Mouse (Mus musculus) forebrain, embryonic 11.5 days (tissue): ENCODE results near the gene Phactr1. TPM values are rescaled to one million over a fixed set of nuclear protein-coding genes. Genes with fewer than 3 reads are reported as not detected.

Source experiments
- ATAC-seq: fragments of 200-750 bp; cut with Nextera tagmentation; replicated peaks from 2 replicates; pipeline ENCODE4 v1.8.0; 2017; ENCODE audit warnings: moderate TSS enrichment; ENCODE audit not compliant: low FRiP score
- DNase-seq: peaks from one replicate; pipeline ENCODE4 v3.0.0-alpha.2; 2017; ENCODE audit warnings: low spot score
- H3K27ac ChIP-seq: fragments of 300-500 bp; sonication (generic); 2 replicates; pipeline ENCODE4 v1.5.1; 2014; ENCODE audit warnings: low read depth, low read length
- H3K27me3 ChIP-seq: fragments of 300-500 bp; sonication (generic); 2 replicates; pipeline ENCODE4 v1.6.1; 2014; ENCODE audit warnings: mild to moderate bottlenecking, low read length, mixed read lengths; ENCODE audit not compliant: control insufficient read depth, insufficient read depth
- H3K36me3 ChIP-seq: fragments of 300-500 bp; sonication (generic); 2 replicates; pipeline ENCODE4 v1.6.1; 2014; ENCODE audit warnings: mild to moderate bottlenecking, low read length, moderate library complexity, mixed read lengths; ENCODE audit not compliant: control insufficient read depth, insufficient read depth
- H3K4me1 ChIP-seq: fragments of 300-500 bp; sonication (generic); replicated peaks from 2 replicates; pipeline ENCODE4 v1.6.1; 2014; ENCODE audit warnings: low read length, mixed read lengths; ENCODE audit not compliant: control insufficient read depth, insufficient read depth
- H3K4me2 ChIP-seq: fragments of 300-500 bp; sonication (generic); 2 replicates; pipeline ENCODE4 v1.6.1; 2014; ENCODE audit warnings: low read depth, mild to moderate bottlenecking, low read length, moderate library complexity, mixed read lengths; ENCODE audit not compliant: severe bottlenecking
- H3K4me3 ChIP-seq: fragments of 300-500 bp; sonication (generic); 2 replicates; pipeline ENCODE4 v1.5.1; 2014; ENCODE audit warnings: low read depth, low read length
- H3K9ac ChIP-seq: fragments of 300-500 bp; sonication (generic); 2 replicates; pipeline ENCODE4 v1.6.1; 2014; ENCODE audit warnings: low read length
- H3K9me3 ChIP-seq: fragments of 300-500 bp; sonication (generic); 2 replicates; pipeline ENCODE4 v1.6.1; 2016; ENCODE audit warnings: low read length, mixed read lengths; ENCODE audit not compliant: control insufficient read depth
- WGBS: fragments of 180-500 bp; shearing (Covaris S2); extraction: QIAGEN DNeasy Blood & Tissue Kit; methylation state at CpG from one replicate; pipeline ENCODE4 v1.1.7; 2014; 5-methylcytosine and 5-hydroxymethylcytosine counted together
- polyA plus RNA-seq: library from polyadenylated mRNA; unstranded; fragments of >200 nt; fragmentation: Nextera tagmentation; extraction: Ambion mirVana; gene quantifications from 2 replicates; pipeline ENCODE4 v1.2.1, GENCODE M21; 2014

Phactr1 gene
- polyA plus RNA-seq, 1 experiment from 2014 or later = 12.4 TPM

- WGBS = 85% methylated on average over 5 of the region's 5 CpGs
- Histone ChIP-seq H3K4me1 (no peaks in the 10 kb centered on the region), H3K4me2 (no peak overlapping the region), H3K9me3 (no peaks in the 10 kb centered on the region), H3K9ac (no peak overlapping the region), H3K4me3 (no peak overlapping the region), H3K27me3 (no peaks in the 10 kb centered on the region), H3K36me3 (no peaks in the 10 kb centered on the region), H3K27ac (no peak overlapping the region)
- DNase-seq (no peak), ATAC-seq (no peak)
Measured at GRCm38 (mm10) chr13:42890651-42891050, 210.2 kb downstream of the Phactr1 start.

DNA sequence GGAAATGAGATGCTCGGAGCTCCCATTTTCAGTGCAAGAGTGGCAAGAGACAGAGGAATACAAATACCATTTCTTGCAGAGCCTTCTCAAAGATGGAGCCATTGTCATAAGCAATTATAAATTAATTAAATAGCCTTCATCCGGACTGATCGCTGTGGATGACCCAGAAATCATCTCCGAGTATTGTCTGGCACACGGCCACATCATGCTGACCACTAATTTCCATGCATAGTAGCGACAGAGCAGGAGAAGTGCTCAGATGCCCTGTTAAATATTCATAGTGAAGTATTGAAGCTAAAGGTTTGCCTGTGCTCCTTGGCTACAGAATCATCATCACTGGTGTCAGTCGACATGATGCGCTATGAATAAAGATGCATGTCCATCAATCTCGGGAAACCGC lies 213.6 kb downstream of the Phactr1 start:
- Histone ChIP-seq H3K9ac (no peak overlapping the region), H3K27ac (no peak overlapping the region), H3K9me3 (no peaks in the 10 kb centered on the region), H3K4me3 (no peak overlapping the region), H3K4me1 (no peaks in the 10 kb centered on the region), H3K27me3 (no peaks in the 10 kb centered on the region), H3K36me3 (no peaks in the 10 kb centered on the region), H3K4me2 (no peak overlapping the region)
- ATAC-seq (no peak), DNase-seq (no peak)
- WGBS = 92% methylated on average over 10 of the region's 10 CpGs

DNA sequence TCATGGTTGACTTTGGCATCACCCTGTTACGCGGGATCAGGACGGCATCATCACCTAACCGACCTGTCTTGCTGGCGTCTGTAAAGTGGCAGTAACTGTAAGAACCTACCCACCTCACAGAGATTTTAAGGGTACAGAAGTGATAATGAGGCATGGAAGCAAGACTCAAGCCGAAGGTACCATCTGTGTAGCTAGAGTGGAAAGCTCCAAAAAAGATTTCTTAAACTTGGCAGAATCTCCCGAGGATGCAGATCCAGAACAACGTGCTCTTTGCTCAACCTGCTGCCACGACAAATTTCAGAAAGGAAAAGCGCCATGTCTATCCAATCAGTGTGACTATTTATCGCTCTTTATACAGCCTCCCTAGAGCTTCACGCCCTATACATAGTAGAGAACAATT lies 214.2 kb downstream of the Phactr1 start:
- H3K36me3 ChIP-seq = no peaks in the 10 kb centered on the region
- H3K4me3 ChIP-seq = no peak overlapping the region
- no peak overlapping the region for H3K9ac ChIP-seq
- no peak overlapping the region for H3K27ac ChIP-seq
- no peak for ATAC-seq
- no peaks in the 10 kb centered on the region for H3K27me3 ChIP-seq
- H3K4me2 ChIP-seq = no peak overlapping the region
- 94% methylated on average over 12 of the region's 12 CpGs for WGBS
- H3K9me3 ChIP-seq = no peaks in the 10 kb centered on the region
- DNase-seq = no peak
- H3K4me1 ChIP-seq = no peaks in the 10 kb centered on the region

DNA sequence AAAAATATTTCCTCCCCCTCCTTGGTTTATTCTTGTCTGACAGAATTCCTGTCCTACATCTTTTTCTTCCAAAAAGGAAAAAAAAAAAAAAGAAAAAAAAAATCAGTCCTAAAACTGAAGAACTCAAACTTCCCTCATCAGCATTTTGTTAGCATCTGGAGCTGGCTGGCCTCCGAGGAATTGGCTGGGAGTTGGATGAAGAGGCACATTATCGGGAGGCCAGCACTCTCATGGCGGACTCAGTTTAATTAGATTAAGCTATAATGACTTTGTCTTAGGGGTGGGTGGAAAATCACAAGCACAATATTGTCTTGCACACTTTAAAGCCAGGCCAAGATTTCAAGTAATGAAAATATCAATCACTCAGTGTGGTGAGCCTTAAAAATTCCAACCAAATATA lies 215.6 kb downstream of the Phactr1 start:
- DNase-seq (no peak), ATAC-seq (no peak)
- Histone ChIP-seq H3K27me3 (no peaks in the 10 kb centered on the region), H3K27ac (no peak overlapping the region), H3K4me2 (no peak overlapping the region), H3K4me3 (no peak overlapping the region), H3K9ac (no peak overlapping the region), H3K9me3 (no peaks in the 10 kb centered on the region), H3K4me1 (no peaks in the 10 kb centered on the region), H3K36me3 (no peaks in the 10 kb centered on the region)
- WGBS = 72% methylated on average over 3 of the region's 3 CpGs

DNA sequence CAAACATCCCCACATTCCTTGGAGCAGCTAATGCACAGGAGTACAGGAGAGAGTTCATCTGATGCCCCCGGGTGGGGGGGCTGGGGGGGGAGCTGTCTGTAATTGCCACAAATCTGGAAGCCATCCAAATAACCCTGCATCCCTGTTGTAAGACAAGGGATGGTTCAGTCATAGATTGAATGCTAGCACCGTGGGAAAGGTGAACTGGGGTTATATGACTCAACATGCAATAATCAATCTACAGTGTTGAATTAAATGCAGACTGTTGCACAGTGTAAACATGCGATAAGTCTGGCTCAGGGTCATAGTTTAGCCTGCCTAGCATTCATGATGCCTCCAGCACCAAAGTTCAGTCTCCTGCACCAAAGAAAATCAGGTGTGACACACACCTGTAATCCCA lies 219.2 kb downstream of the Phactr1 start:
- H3K36me3 ChIP-seq = no peaks in the 10 kb centered on the region
- H3K4me3 ChIP-seq = no peak overlapping the region
- ATAC-seq (no peak), DNase-seq (no peak)
- no peak overlapping the region for H3K27ac ChIP-seq
- H3K9ac ChIP-seq = no peak overlapping the region
- H3K4me1 ChIP-seq = no peaks in the 10 kb centered on the region
- H3K9me3 ChIP-seq = no peaks in the 10 kb centered on the region
- H3K4me2 ChIP-seq = no peak overlapping the region
- no peaks in the 10 kb centered on the region for H3K27me3 ChIP-seq
- WGBS = 82% methylated on average over 3 of the region's 3 CpGs

- ATAC-seq (no peak), DNase-seq (no peak)
- 88% methylated on average over 2 of the region's 2 CpGs for WGBS
- no peak overlapping the region for H3K4me3 ChIP-seq
- H3K27ac ChIP-seq = no peak overlapping the region
- H3K36me3 ChIP-seq = no peaks in the 10 kb centered on the region
- H3K9me3 ChIP-seq = no peaks in the 10 kb centered on the region
- no peak overlapping the region for H3K9ac ChIP-seq
- H3K4me2 ChIP-seq = no peak overlapping the region
- no peaks in the 10 kb centered on the region for H3K27me3 ChIP-seq
- no peaks in the 10 kb centered on the region for H3K4me1 ChIP-seq
Measured at GRCm38 (mm10) chr13:42901837-42902236, 221.4 kb downstream of the Phactr1 start.

GRCm38 (mm10) chr13:42902859-42903258 lies 222.4 kb downstream of the Phactr1 start:
- H3K4me1 ChIP-seq = no peaks in the 10 kb centered on the region
- DNase-seq (no peak), ATAC-seq (no peak)
- H3K4me3 ChIP-seq = no peak overlapping the region
- no peaks in the 10 kb centered on the region for H3K9me3 ChIP-seq
- no peaks in the 10 kb centered on the region for H3K27me3 ChIP-seq
- H3K9ac ChIP-seq = no peak overlapping the region
- no peak overlapping the region for H3K27ac ChIP-seq
- H3K36me3 ChIP-seq = no peaks in the 10 kb centered on the region
- H3K4me2 ChIP-seq = no peak overlapping the region
- WGBS = 83% methylated on average over 3 of the region's 3 CpGs

DNA sequence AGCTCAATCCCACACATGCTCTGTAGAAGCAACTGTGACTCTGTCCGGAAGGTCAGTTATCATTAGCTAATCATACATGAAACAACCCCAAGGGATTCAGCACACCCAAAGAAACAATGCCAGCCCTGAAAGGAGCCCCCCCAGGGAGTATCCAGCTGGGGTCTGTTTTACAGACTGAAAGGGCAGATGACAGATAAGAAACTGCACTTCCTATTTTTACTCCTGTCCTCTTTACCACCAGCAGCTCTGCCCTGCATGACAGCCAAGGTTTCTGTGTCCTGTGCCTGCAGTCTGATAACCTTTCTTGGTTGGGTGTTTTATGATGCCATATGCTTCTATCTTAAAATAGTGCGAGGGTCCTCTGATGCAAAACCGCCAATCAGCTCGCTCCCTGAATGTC lies 225.4 kb downstream of the Phactr1 start:
- Histone ChIP-seq H3K4me3 (no peak overlapping the region), H3K4me2 (no peak overlapping the region), H3K27me3 (no peaks in the 10 kb centered on the region), H3K9me3 (no peaks in the 10 kb centered on the region), H3K4me1 (no peaks in the 10 kb centered on the region), H3K27ac (no peak overlapping the region), H3K9ac (no peak overlapping the region), H3K36me3 (no peaks in the 10 kb centered on the region)
- 84% methylated on average over 4 of the region's 4 CpGs for WGBS
- no peak for ATAC-seq
- no peak for DNase-seq

- DNase-seq = no peak
- no peak for ATAC-seq
- Histone ChIP-seq H3K36me3 (no peaks in the 10 kb centered on the region), H3K4me2 (no peak overlapping the region), H3K4me1 (no peaks in the 10 kb centered on the region), H3K27me3 (no peaks in the 10 kb centered on the region), H3K9me3 (no peaks in the 10 kb centered on the region; the same call in 1 of the 2 replicates), H3K27ac (no peak overlapping the region), H3K9ac (no peak overlapping the region), H3K4me3 (no peak overlapping the region)
- 88% methylated on average over 12 of the region's 12 CpGs for WGBS
Measured at GRCm38 (mm10) chr13:42906990-42907389, 226.6 kb downstream of the Phactr1 start.
